Mouse (Mus musculus): Measurements from ENCODE around the gene Atp1b2. TPM values are rescaled to one million over a fixed set of nuclear protein-coding genes. Genes with fewer than 3 reads are reported as not detected.

The Atp1b2 gene
- polyA plus RNA-seq, 1 experiment from 2014 or later: 9.3 TPM

GRCm38 (mm10) chr11:69591424-69591823 is 14.3 kb downstream of the Atp1b2 start:
- H3K27me3 ChIP-seq (ENCODE audit: control insufficient read depth, insufficient read depth, low read length): no peaks in the 10 kb centered on the region
- no peak overlapping the region for H3K4me2 ChIP-seq (ENCODE audit: low read depth, low read length, severe bottlenecking)
- no peak overlapping the region for H3K27ac ChIP-seq (ENCODE audit: low read depth, low read length)
- no peak for ATAC-seq (replicated peaks; ENCODE audit: low FRiP score)
- H3K4me1 ChIP-seq (replicated peaks; ENCODE audit: control insufficient read depth, insufficient read depth, low read length): no peaks in the 10 kb centered on the region
- no peak overlapping the region for H3K4me3 ChIP-seq (ENCODE audit: low read depth, low read length)
- H3K9ac ChIP-seq (ENCODE audit: low read length): no peak overlapping the region
- 88% methylated on average over 3 of the region's 3 CpGs for WGBS
- H3K36me3 ChIP-seq (ENCODE audit: control insufficient read depth, insufficient read depth, low read length): peaks cover 11% of the 10 kb centered on the region
- no peaks in the 10 kb centered on the region for H3K9me3 ChIP-seq (ENCODE audit: control insufficient read depth, low read length)
- no peak for DNase-seq (ENCODE audit: low spot score)

- ATAC-seq (replicated peaks; ENCODE audit: low FRiP score) (no peak), DNase-seq (ENCODE audit: low spot score) (no peak)
- no peaks in the 10 kb centered on the region for H3K27me3 ChIP-seq (ENCODE audit: control insufficient read depth, insufficient read depth, low read length)
- H3K4me1 ChIP-seq (replicated peaks; ENCODE audit: control insufficient read depth, insufficient read depth, low read length): no peaks in the 10 kb centered on the region
- no peak overlapping the region for H3K27ac ChIP-seq (ENCODE audit: low read depth, low read length)
- no peaks in the 10 kb centered on the region for H3K9me3 ChIP-seq (ENCODE audit: control insufficient read depth, low read length)
- WGBS: 94% methylated on average over 8 of the region's 8 CpGs
- H3K9ac ChIP-seq (ENCODE audit: low read length): no peak overlapping the region
- peaks cover 11% of the 10 kb centered on the region for H3K36me3 ChIP-seq (ENCODE audit: control insufficient read depth, insufficient read depth, low read length)
- H3K4me3 ChIP-seq (ENCODE audit: low read depth, low read length): no peak overlapping the region
- no peak overlapping the region for H3K4me2 ChIP-seq (ENCODE audit: low read depth, low read length, severe bottlenecking)
Measured at GRCm38 (mm10) chr11:69590622-69591021, 15.1 kb downstream of the Atp1b2 start.

GRCm38 (mm10) chr11:69589207-69589834 is 16.4 kb downstream of the Atp1b2 start:
- 91% methylated on average over 22 of the region's 22 CpGs for WGBS
- Histone ChIP-seq H3K4me3 (ENCODE audit: low read depth, low read length) (no peak overlapping the region), H3K4me2 (ENCODE audit: low read depth, low read length, severe bottlenecking) (no peak overlapping the region), H3K9ac (ENCODE audit: low read length) (no peak overlapping the region), H3K36me3 (ENCODE audit: control insufficient read depth, insufficient read depth, low read length) (peaks cover 11% of the 10 kb centered on the region), H3K4me1 (replicated peaks; ENCODE audit: control insufficient read depth, insufficient read depth, low read length) (no peaks in the 10 kb centered on the region), H3K27me3 (ENCODE audit: control insufficient read depth, insufficient read depth, low read length) (no peaks in the 10 kb centered on the region), H3K27ac (ENCODE audit: low read depth, low read length) (no peak overlapping the region), H3K9me3 (ENCODE audit: control insufficient read depth, low read length) (no peaks in the 10 kb centered on the region)
- DNase-seq (ENCODE audit: low spot score): no peak
- ATAC-seq (replicated peaks; ENCODE audit: low FRiP score): no peak

DNA sequence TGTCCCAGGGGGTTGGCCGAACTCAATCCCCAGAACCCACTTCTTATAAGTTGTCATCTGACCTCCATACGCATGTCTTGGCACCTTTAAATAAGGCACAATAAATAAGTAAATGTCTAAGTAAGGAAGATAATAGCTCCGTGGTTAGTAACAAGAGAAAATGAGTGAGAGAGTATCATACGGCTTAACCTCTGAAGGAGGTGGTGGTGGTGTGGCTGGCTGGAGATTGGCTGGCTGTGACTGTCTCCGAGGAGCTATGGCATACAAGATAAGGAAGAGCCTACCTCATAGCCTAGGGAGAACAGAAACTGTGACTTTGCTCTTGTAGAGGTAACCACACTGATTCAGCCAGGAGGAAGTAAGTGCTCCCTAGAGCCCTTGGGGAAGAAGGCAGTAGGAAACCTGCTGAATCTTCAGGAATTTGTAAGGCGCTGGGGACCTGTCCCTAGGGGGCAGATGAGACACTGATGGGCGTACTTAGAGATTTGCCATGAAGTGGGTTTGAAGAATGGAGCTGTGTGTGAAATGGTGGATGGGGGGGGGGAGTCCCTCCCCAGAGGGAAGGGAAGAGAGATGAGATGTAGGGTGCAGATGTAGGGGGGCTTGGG is 19.9 kb downstream of the Atp1b2 start:
- Histone ChIP-seq H3K9ac (ENCODE audit: low read length) (no peak overlapping the region), H3K9me3 (ENCODE audit: control insufficient read depth, low read length) (no peaks in the 10 kb centered on the region), H3K27ac (ENCODE audit: low read depth, low read length) (no peak overlapping the region), H3K4me3 (ENCODE audit: low read depth, low read length) (no peak overlapping the region), H3K36me3 (ENCODE audit: control insufficient read depth, insufficient read depth, low read length) (peaks cover 7% of the 10 kb centered on the region), H3K27me3 (ENCODE audit: control insufficient read depth, insufficient read depth, low read length) (no peaks in the 10 kb centered on the region), H3K4me2 (ENCODE audit: low read depth, low read length, severe bottlenecking) (no peak overlapping the region), H3K4me1 (replicated peaks; ENCODE audit: control insufficient read depth, insufficient read depth, low read length) (no peaks in the 10 kb centered on the region; the same call in 1 of the 2 replicates)
- DNase-seq (ENCODE audit: low spot score) (no peak), ATAC-seq (replicated peaks; ENCODE audit: low FRiP score) (no peak)
- 89% methylated on average over 7 of the region's 7 CpGs for WGBS

DNA sequence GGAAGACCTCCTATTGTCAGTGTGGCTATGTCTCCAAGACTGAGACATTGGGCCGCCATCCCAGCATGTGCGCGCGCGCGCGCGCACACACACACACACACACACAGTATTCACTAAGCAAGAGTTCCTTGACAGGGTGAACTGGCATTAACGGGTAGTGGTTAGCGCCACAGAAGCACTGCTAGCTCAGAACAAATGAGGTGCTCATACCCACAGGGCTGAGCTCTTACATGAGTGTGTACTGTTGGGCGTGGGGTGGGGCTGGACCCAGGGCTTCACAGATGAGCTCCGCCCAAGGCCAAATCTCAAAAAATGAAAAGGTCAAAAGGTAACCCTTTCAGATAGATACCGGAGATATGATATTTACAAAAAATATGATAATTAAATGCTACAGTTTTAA is 20.8 kb downstream of the Atp1b2 start:
- H3K9ac ChIP-seq (ENCODE audit: low read length): no peak overlapping the region
- H3K4me3 ChIP-seq (ENCODE audit: low read depth, low read length): no peak overlapping the region
- WGBS: 95% methylated on average over 13 of the region's 13 CpGs
- DNase-seq (ENCODE audit: low spot score): no peak
- no peaks in the 10 kb centered on the region; the same call in 1 of the 2 replicates for H3K4me1 ChIP-seq (replicated peaks; ENCODE audit: control insufficient read depth, insufficient read depth, low read length)
- no peaks in the 10 kb centered on the region for H3K9me3 ChIP-seq (ENCODE audit: control insufficient read depth, low read length)
- ATAC-seq (replicated peaks; ENCODE audit: low FRiP score): no peak
- no peak overlapping the region for H3K4me2 ChIP-seq (ENCODE audit: low read depth, low read length, severe bottlenecking)
- H3K27me3 ChIP-seq (ENCODE audit: control insufficient read depth, insufficient read depth, low read length): no peaks in the 10 kb centered on the region
- peaks cover 5% of the 10 kb centered on the region for H3K36me3 ChIP-seq (ENCODE audit: control insufficient read depth, insufficient read depth, low read length)
- no peak overlapping the region for H3K27ac ChIP-seq (ENCODE audit: low read depth, low read length)

GRCm38 (mm10) chr11:69584008-69584407 is 21.7 kb downstream of the Atp1b2 start:
- H3K36me3 ChIP-seq (ENCODE audit: control insufficient read depth, insufficient read depth, low read length): peaks cover under 1% of the 10 kb centered on the region; the same call in 1 of the 2 replicates

DNA sequence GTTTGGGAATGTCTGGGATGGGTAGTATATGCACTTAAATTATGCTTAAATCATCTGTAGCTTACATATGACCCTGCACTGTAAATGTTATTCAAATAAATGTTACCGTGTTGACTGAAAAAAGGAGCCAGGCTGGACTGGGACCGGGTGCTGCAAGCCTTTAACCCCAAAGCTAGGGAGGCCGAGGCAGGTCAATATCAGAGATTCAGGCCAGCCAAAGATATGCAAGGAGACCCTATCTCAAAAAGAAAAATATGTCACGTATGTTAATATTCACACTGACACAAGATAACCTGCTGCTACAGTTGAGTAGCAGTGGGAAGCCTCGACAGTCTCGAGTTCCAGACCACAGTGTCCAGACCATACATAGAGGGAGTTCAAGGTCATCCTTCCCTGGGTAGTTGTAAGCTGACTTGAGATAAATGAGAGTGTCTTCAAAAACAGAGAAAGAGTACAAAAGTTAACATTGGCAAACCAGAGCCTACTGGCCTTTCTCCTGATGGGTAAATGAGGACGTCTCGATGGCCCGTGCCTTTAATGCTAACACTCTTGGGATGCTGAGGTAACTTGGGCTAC is 23.4 kb downstream of the Atp1b2 start:
- Histone ChIP-seq H3K9me3 (ENCODE audit: control insufficient read depth, low read length) (no peaks in the 10 kb centered on the region), H3K36me3 (ENCODE audit: control insufficient read depth, insufficient read depth, low read length) (no peaks in the 10 kb centered on the region), H3K4me2 (ENCODE audit: low read depth, low read length, severe bottlenecking) (peak overlapping the region; percentile 69), H3K4me1 (replicated peaks; ENCODE audit: control insufficient read depth, insufficient read depth, low read length) (peaks cover 9% of the 10 kb centered on the region), H3K4me3 (ENCODE audit: low read depth, low read length) (peak overlapping the region; percentile 81), H3K9ac (ENCODE audit: low read length) (no peak overlapping the region), H3K27ac (ENCODE audit: low read depth, low read length) (no peak overlapping the region), H3K27me3 (ENCODE audit: control insufficient read depth, insufficient read depth, low read length) (no peaks in the 10 kb centered on the region)
- 67% methylated on average over 9 of the region's 9 CpGs for WGBS
- ATAC-seq (replicated peaks; ENCODE audit: low FRiP score): no peak
- no peak for DNase-seq (ENCODE audit: low spot score)

More at GRCm38 (mm10) chr11:69584008-69584407, 21.7 kb downstream of the Atp1b2 start:
- DNase-seq (ENCODE audit: low spot score) (no peak), ATAC-seq (replicated peaks; ENCODE audit: low FRiP score) (no peak)
- Histone ChIP-seq H3K4me3 (ENCODE audit: low read depth, low read length) (no peak overlapping the region), H3K4me1 (replicated peaks; ENCODE audit: control insufficient read depth, insufficient read depth, low read length) (no peaks in the 10 kb centered on the region; the same call in 1 of the 2 replicates), H3K27ac (ENCODE audit: low read depth, low read length) (no peak overlapping the region), H3K9me3 (ENCODE audit: control insufficient read depth, low read length) (no peaks in the 10 kb centered on the region), H3K27me3 (ENCODE audit: control insufficient read depth, insufficient read depth, low read length) (no peaks in the 10 kb centered on the region), H3K9ac (ENCODE audit: low read length) (no peak overlapping the region), H3K4me2 (ENCODE audit: low read depth, low read length, severe bottlenecking) (no peak overlapping the region)
- 92% methylated on average over 7 of the region's 7 CpGs for WGBS

DNA sequence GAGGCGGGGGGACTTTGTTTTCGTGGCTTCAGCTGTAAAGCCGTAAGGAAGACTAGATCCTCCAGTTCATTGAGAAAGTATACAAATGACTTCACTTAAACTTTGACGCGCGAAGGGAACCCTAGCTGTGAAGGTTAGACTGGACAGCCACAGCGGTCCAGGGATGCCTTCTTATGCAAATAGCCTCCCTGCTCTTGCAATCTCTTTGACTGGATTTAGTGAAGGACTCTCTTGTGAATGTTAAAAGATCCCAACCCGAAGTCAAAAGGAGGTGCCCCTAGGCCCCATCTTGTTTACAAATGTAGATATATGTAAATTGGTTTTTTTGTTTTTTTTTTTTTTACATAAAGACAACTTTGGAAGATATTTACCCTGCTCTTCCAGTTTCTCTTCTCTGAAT is 23.9 kb downstream of the Atp1b2 start:
- peak overlapping the region; percentile 77 for H3K9ac ChIP-seq (ENCODE audit: low read length)
- H3K27ac ChIP-seq (ENCODE audit: low read depth, low read length): peak overlapping the region; percentile 84; the same call in 1 of the 2 replicates
- no peaks in the 10 kb centered on the region for H3K9me3 ChIP-seq (ENCODE audit: control insufficient read depth, low read length)
- no peaks in the 10 kb centered on the region for H3K36me3 ChIP-seq (ENCODE audit: control insufficient read depth, insufficient read depth, low read length)
- peak overlapping the region; percentile 69 for H3K4me2 ChIP-seq (ENCODE audit: low read depth, low read length, severe bottlenecking)
- H3K27me3 ChIP-seq (ENCODE audit: control insufficient read depth, insufficient read depth, low read length): no peaks in the 10 kb centered on the region
- H3K4me1 ChIP-seq (replicated peaks; ENCODE audit: control insufficient read depth, insufficient read depth, low read length): peaks cover 13% of the 10 kb centered on the region
- peak overlapping the region; percentile 81 for H3K4me3 ChIP-seq (ENCODE audit: low read depth, low read length)
- DNase-seq (ENCODE audit: low spot score): no peak
- WGBS: 1% methylated on average over 8 of the region's 8 CpGs
- ATAC-seq (replicated peaks; ENCODE audit: low FRiP score): no peak
